8 mouse cellular contexts compared by ENCODE assay signal in the genomic region with DNA sequence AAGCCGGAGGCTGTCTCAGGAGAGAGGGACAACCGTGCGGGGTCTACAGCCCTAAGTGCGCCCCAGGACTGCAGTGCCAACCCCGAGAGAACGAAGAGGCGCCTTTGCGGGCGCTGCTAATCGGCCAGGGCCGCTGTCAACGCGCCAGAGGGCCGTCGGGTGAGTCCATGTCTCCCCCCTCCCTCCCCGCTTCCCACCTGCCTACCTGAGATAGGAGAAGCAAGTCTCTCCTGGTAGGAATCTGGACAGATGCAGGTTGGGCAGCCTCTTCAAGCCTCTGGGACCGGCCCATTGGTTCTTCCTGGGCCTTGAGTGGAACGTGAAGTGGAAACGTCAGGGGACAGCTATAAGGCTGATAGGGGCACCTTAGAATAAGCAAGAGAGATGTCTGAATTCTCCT. TPM values are rescaled to one million over a fixed set of nuclear protein-coding genes. Genes with fewer than 3 reads are reported as not detected.
DNase-seq lines count a peak whose midpoint lies in the region; ATAC-seq lines count a peak whose summit lies in the region.

No protein-coding gene starts in this region.

- no peaks in the 10 kb centered on the region for H3K36me3 ChIP-seq in forebrain, embryonic 14.5 days (ENCODE audit: control insufficient read depth, insufficient read depth, low read length)
- no peaks in the 10 kb centered on the region for H3K36me3 ChIP-seq in limb, embryonic 13.5 days
- no peaks in the 10 kb centered on the region for H3K36me3 ChIP-seq in neural tube, embryonic 15.5 days

- H3K27ac ChIP-seq in forebrain, embryonic 14.5 days (ENCODE audit: low read depth, low read length) = no peak overlapping the region
- no peak overlapping the region for H3K27ac ChIP-seq in limb, embryonic 13.5 days
- H3K27ac ChIP-seq in neural tube, embryonic 15.5 days (replicated peaks) = no peak overlapping the region

- H3K4me3 ChIP-seq in forebrain, embryonic 14.5 days (ENCODE audit: low read depth, low read length) = no peak overlapping the region
- peak overlapping the region; percentile 34 for H3K4me3 ChIP-seq in limb, embryonic 13.5 days
- no peak overlapping the region for H3K4me3 ChIP-seq in neural tube, embryonic 15.5 days (replicated peaks)

- 0 out of 2 replicates have a peak overlapping the region, but pooled peaks have one; percentile 10 for H3K9ac ChIP-seq in forebrain, embryonic 14.5 days (ENCODE audit: low read length)
- peak overlapping the region; percentile 59 for H3K9ac ChIP-seq in limb, embryonic 13.5 days
- no peak overlapping the region for H3K9ac ChIP-seq in neural tube, embryonic 15.5 days (replicated peaks)

- peaks cover 25% of the 10 kb centered on the region for H3K27me3 ChIP-seq in forebrain, embryonic 14.5 days (replicated peaks; ENCODE audit: control insufficient read depth, insufficient read depth, low read length)
- H3K27me3 ChIP-seq in limb, embryonic 13.5 days = peaks cover 28% of the 10 kb centered on the region
- peaks cover 45% of the 10 kb centered on the region for H3K27me3 ChIP-seq in neural tube, embryonic 15.5 days (replicated peaks)

- no peaks in the 10 kb centered on the region for H3K4me1 ChIP-seq in forebrain, embryonic 14.5 days (ENCODE audit: control insufficient read depth, insufficient read depth, low read length)
- H3K4me1 ChIP-seq in limb, embryonic 13.5 days = peaks cover 20% of the 10 kb centered on the region
- peaks cover 9% of the 10 kb centered on the region; the same call in 1 of the 2 replicates for H3K4me1 ChIP-seq in neural tube, embryonic 15.5 days

- H3K9me3 ChIP-seq in forebrain, embryonic 14.5 days (replicated peaks; ENCODE audit: control insufficient read depth, low read length) = no peaks in the 10 kb centered on the region
- H3K9me3 ChIP-seq in limb, embryonic 13.5 days = no peaks in the 10 kb centered on the region
- no peaks in the 10 kb centered on the region for H3K9me3 ChIP-seq in neural tube, embryonic 15.5 days (replicated peaks)

- H3K4me2 ChIP-seq in forebrain, embryonic 14.5 days (ENCODE audit: low read length) = peak overlapping the region; percentile 17
- peak overlapping the region; percentile 63 for H3K4me2 ChIP-seq in limb, embryonic 13.5 days (replicated peaks)
- peak overlapping the region; percentile 28; the same call in 1 of the 2 replicates for H3K4me2 ChIP-seq in neural tube, embryonic 15.5 days

- DNase-seq in lung, adult 18-20 months = peak; percentile 17 to 39
- DNase-seq in lung, postnatal 36 days = no peak
- DNase-seq in forebrain, embryonic 14.5 days (ENCODE audit: low spot score) = no peak
- no peak for DNase-seq in layer of hippocampus, adult 8-10 months (ENCODE audit: low spot score in 2 of 2)
- no peak for DNase-seq in layer of hippocampus, adult 18-20 months (ENCODE audit: low spot score in 2 of 2)

- ATAC-seq in forebrain, embryonic 14.5 days = no peak
- ATAC-seq in limb, embryonic 13.5 days (ENCODE audit: low FRiP score, low read depth) = no peak
- no peak for ATAC-seq in neural tube, embryonic 15.5 days (ENCODE audit: low FRiP score)
- no peak for ATAC-seq in erythroid progenitor cell, adult 5-6 weeks (replicated peaks; ENCODE audit: low FRiP score, poor library complexity, severe bottlenecking)

- 12% methylated on average over 19 of the region's 19 CpGs for WGBS in forebrain, embryonic 14.5 days
- WGBS in limb, embryonic 13.5 days = 13% methylated on average over 19 of the region's 19 CpGs
- 17% methylated on average over 19 of the region's 19 CpGs for WGBS in neural tube, embryonic 15.5 days

RNA-seq across cellular contexts. Expression of gene Igfbp6, which starts 0.6 kb away (rescaled TPM):
- 1.3 and 1.6 TPM in 2 replicates for polyA plus RNA-seq in forebrain, embryonic 14.5 days (2014; fragmentation: Nextera tagmentation; extraction: Ambion mirVana)
- 3.9 and 4.4 TPM in 2 replicates for polyA plus RNA-seq in limb, embryonic 13.5 days (2015; fragmentation: Nextera tagmentation; extraction: Ambion mirVana)
- 3.2 and 3.5 TPM in 2 replicates for polyA plus RNA-seq in neural tube, embryonic 15.5 days (2015; fragmentation: Nextera tagmentation; extraction: Ambion mirVana)
- total RNA-seq in erythroid progenitor cell, adult 5-6 weeks (2015; ENCODE audit: low replicate concordance) = not detected in 2 replicates
- not detected in 2 replicates for total RNA-seq in erythroid progenitor cell, adult 5-6 weeks (2017; ENCODE audit: low replicate concordance)
- total RNA-seq in layer of hippocampus, adult 8-10 months (2022) = 10 to 100 TPM; 11.2 to 13.6 (median 12.7) TPM
- 10 to 100 TPM; 11.7 to 12.9 TPM for total RNA-seq in layer of hippocampus, adult 18-20 months (2021)

RNA-seq across cellular contexts. Expression of gene Soat2, which starts 5.6 kb away (rescaled TPM):
- polyA plus RNA-seq in forebrain, embryonic 14.5 days (2014; fragmentation: Nextera tagmentation; extraction: Ambion mirVana) = not detected in 2 replicates
- 0.20 and 0.27 TPM in 2 replicates for polyA plus RNA-seq in limb, embryonic 13.5 days (2015; fragmentation: Nextera tagmentation; extraction: Ambion mirVana)
- polyA plus RNA-seq in neural tube, embryonic 15.5 days (2015; fragmentation: Nextera tagmentation; extraction: Ambion mirVana) = 0.06 and 0.68 TPM in 2 replicates
- total RNA-seq in erythroid progenitor cell, adult 5-6 weeks (2015; ENCODE audit: low replicate concordance) = 1.1 and 5.0 TPM in 2 replicates
- 1.0 and 1.7 TPM in 2 replicates for total RNA-seq in erythroid progenitor cell, adult 5-6 weeks (2017; ENCODE audit: low replicate concordance)
- under 1 TPM in 2 of 4 experiments, not detected in 2; 0.20 to 0.39 TPM for total RNA-seq in layer of hippocampus, adult 8-10 months (2022)
- total RNA-seq in layer of hippocampus, adult 18-20 months (2021) = under 1 TPM in 1 of 2 experiments, not detected in 1; 0.15 TPM

RNA-seq across cellular contexts. Expression of gene Spryd3, which starts 8.7 kb away (rescaled TPM):
- 20.9 and 28.1 TPM in 2 replicates for polyA plus RNA-seq in forebrain, embryonic 14.5 days (2014; fragmentation: Nextera tagmentation; extraction: Ambion mirVana)
- 22.9 and 23.2 TPM in 2 replicates for polyA plus RNA-seq in limb, embryonic 13.5 days (2015; fragmentation: Nextera tagmentation; extraction: Ambion mirVana)
- polyA plus RNA-seq in neural tube, embryonic 15.5 days (2015; fragmentation: Nextera tagmentation; extraction: Ambion mirVana) = 83.6 and 96.0 TPM in 2 replicates
- 2.5 and 5.4 TPM in 2 replicates for total RNA-seq in erythroid progenitor cell, adult 5-6 weeks (2015; ENCODE audit: low replicate concordance)
- total RNA-seq in erythroid progenitor cell, adult 5-6 weeks (2017; ENCODE audit: low replicate concordance) = 2.3 and 16.0 TPM in 2 replicates
- total RNA-seq in layer of hippocampus, adult 8-10 months (2022) = 100 to 1,000 TPM; 144 to 152 (median 146) TPM
- total RNA-seq in layer of hippocampus, adult 18-20 months (2021) = 100 to 1,000 TPM; 156 to 165 TPM

RNA-seq across cellular contexts. Expression of gene Tns2, which starts 44.5 kb away (rescaled TPM):
- polyA plus RNA-seq in forebrain, embryonic 14.5 days (2014; fragmentation: Nextera tagmentation; extraction: Ambion mirVana) = 5.5 and 8.2 TPM in 2 replicates
- 39.8 and 45.3 TPM in 2 replicates for polyA plus RNA-seq in limb, embryonic 13.5 days (2015; fragmentation: Nextera tagmentation; extraction: Ambion mirVana)
- 9.8 and 13.7 TPM in 2 replicates for polyA plus RNA-seq in neural tube, embryonic 15.5 days (2015; fragmentation: Nextera tagmentation; extraction: Ambion mirVana)
- total RNA-seq in erythroid progenitor cell, adult 5-6 weeks (2015; ENCODE audit: low replicate concordance) = 0.36 TPM in 1 of 2 replicates, not detected in the other
- not detected in 2 replicates for total RNA-seq in erythroid progenitor cell, adult 5-6 weeks (2017; ENCODE audit: low replicate concordance)
- 10 to 100 TPM; 22.4 to 26.9 (median 24.8) TPM for total RNA-seq in layer of hippocampus, adult 8-10 months (2022)
- total RNA-seq in layer of hippocampus, adult 18-20 months (2021) = 10 to 100 TPM; 13.8 to 18.2 TPM

RNA-seq across cellular contexts. Expression of gene Zfp740, which starts 58.3 kb away (rescaled TPM):
- polyA plus RNA-seq in forebrain, embryonic 14.5 days (2014; fragmentation: Nextera tagmentation; extraction: Ambion mirVana) = 52.1 and 60.4 TPM in 2 replicates
- 74.2 and 82.6 TPM in 2 replicates for polyA plus RNA-seq in limb, embryonic 13.5 days (2015; fragmentation: Nextera tagmentation; extraction: Ambion mirVana)
- polyA plus RNA-seq in neural tube, embryonic 15.5 days (2015; fragmentation: Nextera tagmentation; extraction: Ambion mirVana) = 45.1 and 48.7 TPM in 2 replicates
- total RNA-seq in erythroid progenitor cell, adult 5-6 weeks (2015; ENCODE audit: low replicate concordance) = 25.2 and 33.5 TPM in 2 replicates
- total RNA-seq in erythroid progenitor cell, adult 5-6 weeks (2017; ENCODE audit: low replicate concordance) = 30.5 and 52.6 TPM in 2 replicates
- total RNA-seq in layer of hippocampus, adult 8-10 months (2022) = 10 to 100 TPM; 74.5 to 85.4 (median 79.0) TPM
- 10 to 100 TPM; 66.1 to 71.8 TPM for total RNA-seq in layer of hippocampus, adult 18-20 months (2021)

Comparison
In these comparisons a context has a peak if more than half of its experiments do, and no peak if none do; other contexts are left out.
1. DNase-seq: peak in lung, adult 18-20 months (2 of 2); none in lung, postnatal 36 days (single experiment), forebrain, embryonic 14.5 days (single experiment), layer of hippocampus, adult 8-10 months (0 of 2) and layer of hippocampus, adult 18-20 months (0 of 2).
2. RNA of gene Igfbp6, which starts 0.6 kb away (total RNA-seq): 11.2 to 13.6 TPM in layer of hippocampus, adult 8-10 months and 11.7 to 12.9 TPM in layer of hippocampus, adult 18-20 months; not detected in erythroid progenitor cell, adult 5-6 weeks; every median in the first group is over 10 times any median in the second.
3. RNA of gene Spryd3, which starts 8.7 kb away (total RNA-seq): 156 to 165 TPM in layer of hippocampus, adult 18-20 months and 144 to 152 TPM in layer of hippocampus, adult 8-10 months; 2.3 to 16.0 TPM in erythroid progenitor cell, adult 5-6 weeks; every median in the first group is over 4 times any median in the second.
4. Peak in every context shown above with its lines, with median percentiles within 50 percentile points of each other: H3K4me2 ChIP-seq.